Mouse (Mus musculus) yolk sac, embryonic 10.5 days (tissue): Measurements from ENCODE around the gene Plekhg5.
A peak's percentile ranks its signal among the peaks of the same experiment; 100 is the strongest.

Experiments used
- DNase-seq: peaks from one replicate; pipeline ENCODE4 v3.0.0-alpha.2; 2017; ENCODE audit warnings: low spot score

Plekhg5 gene

GRCm38 (mm10) chr4:152125161-152126025, 53.1 kb downstream of the Plekhg5 start:
- no peak for DNase-seq

GRCm38 (mm10) chr4:152126026-152126920, 54.0 kb downstream of the Plekhg5 start:
- DNase-seq = no peak

- DNase-seq = no peak
Observed at GRCm38 (mm10) chr4:152127884-152128283, 55.6 kb downstream of the Plekhg5 start.

GRCm38 (mm10) chr4:152128784-152129183, 56.5 kb downstream of the Plekhg5 start:
- peak; percentile 79 for DNase-seq

- peak; percentile 53 for DNase-seq
Observed at GRCm38 (mm10) chr4:152129395-152129930, 57.2 kb downstream of the Plekhg5 start.

GRCm38 (mm10) chr4:152130771-152131653, 58.7 kb downstream of the Plekhg5 start:
- peak; percentile 83 for DNase-seq

- DNase-seq = peak; percentile 54
Observed at GRCm38 (mm10) chr4:152131809-152132771, 59.8 kb downstream of the Plekhg5 start.

GRCm38 (mm10) chr4:152132772-152133169, 60.5 kb downstream of the Plekhg5 start:
- peak; percentile 77 for DNase-seq

- no peak for DNase-seq
Observed at GRCm38 (mm10) chr4:152133213-152133612, 60.9 kb downstream of the Plekhg5 start.

- DNase-seq = peak; percentile 61
Observed at GRCm38 (mm10) chr4:152134507-152134906, 62.2 kb downstream of the Plekhg5 start.

- peak; percentile 56 for DNase-seq
Observed at GRCm38 (mm10) chr4:152135363-152135762, 63.1 kb downstream of the Plekhg5 start.

- no peak for DNase-seq
Observed at GRCm38 (mm10) chr4:152136112-152136875, 64.0 kb downstream of the Plekhg5 start.

- no peak for DNase-seq
Observed at GRCm38 (mm10) chr4:152136876-152137250, 64.6 kb downstream of the Plekhg5 start.

- DNase-seq = peak; percentile 91
Observed at GRCm38 (mm10) chr4:152138497-152139260, 66.4 kb downstream of the Plekhg5 start.

- DNase-seq = no peak
Observed at GRCm38 (mm10) chr4:152140441-152140840, 68.1 kb downstream of the Plekhg5 start.

- DNase-seq = no peak
Observed at GRCm38 (mm10) chr4:152141521-152142135, 69.3 kb downstream of the Plekhg5 start.

GRCm38 (mm10) chr4:152143632-152144031, 71.3 kb downstream of the Plekhg5 start:
- no peak for DNase-seq

GRCm38 (mm10) chr4:152145473-152145872, 73.2 kb downstream of the Plekhg5 start:
- DNase-seq = no peak
